Mouse (Mus musculus) right cerebral cortex, postnatal 25 days (tissue): ENCODE results near the gene Khk.
A peak's percentile ranks its signal among the peaks of the same experiment; 100 is the strongest.

Experiments used
- DNase-seq: peaks from one replicate; pipeline ENCODE4 v3.0.0; 2022

Khk gene

GRCm38 (mm10) chr5:30944956-30945781 lies 23.9 kb downstream of the Khk start, which contains the start of gene Cgref1:
Cgref1 (minus strand) TSS chr5:30945591.
- DNase-seq: peak; percentile 77

GRCm38 (mm10) chr5:30948620-30949019 lies 27.4 kb downstream of the Khk start:
- no peak for DNase-seq

DNA sequence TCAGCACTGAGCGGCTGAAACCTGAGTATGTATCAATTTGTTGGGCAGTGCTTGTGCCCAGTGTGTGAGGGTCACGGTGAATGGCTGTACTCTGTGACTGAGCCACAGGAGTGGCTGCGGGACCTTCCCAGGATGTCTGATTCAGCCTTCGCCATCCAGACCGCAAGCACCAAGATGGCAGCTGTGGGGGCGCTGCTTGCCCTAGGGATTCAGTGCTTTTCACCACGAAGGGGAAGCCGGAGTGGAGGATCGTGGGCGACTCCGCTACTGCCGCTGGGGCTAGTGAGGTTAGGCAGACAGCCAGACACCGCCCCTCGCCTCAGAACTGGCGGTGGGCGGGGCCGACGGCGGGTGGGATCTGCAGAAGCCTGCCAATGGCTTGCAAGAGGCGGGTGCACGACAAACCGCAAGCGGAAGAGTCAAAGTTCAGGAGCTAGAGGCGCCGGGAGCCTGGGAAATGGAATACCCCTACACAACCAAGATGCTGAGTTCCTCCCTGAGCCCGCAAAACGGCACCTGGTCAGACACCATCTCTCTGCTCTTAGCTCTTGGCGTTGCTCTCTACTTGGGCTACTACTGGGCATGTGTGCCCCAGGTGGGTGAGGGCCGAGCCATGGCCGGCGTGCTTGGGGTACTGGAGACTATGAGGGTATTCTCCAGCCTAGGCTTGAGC lies 28.6 kb downstream of the Khk start:
- peak; percentile 93 for DNase-seq

DNA sequence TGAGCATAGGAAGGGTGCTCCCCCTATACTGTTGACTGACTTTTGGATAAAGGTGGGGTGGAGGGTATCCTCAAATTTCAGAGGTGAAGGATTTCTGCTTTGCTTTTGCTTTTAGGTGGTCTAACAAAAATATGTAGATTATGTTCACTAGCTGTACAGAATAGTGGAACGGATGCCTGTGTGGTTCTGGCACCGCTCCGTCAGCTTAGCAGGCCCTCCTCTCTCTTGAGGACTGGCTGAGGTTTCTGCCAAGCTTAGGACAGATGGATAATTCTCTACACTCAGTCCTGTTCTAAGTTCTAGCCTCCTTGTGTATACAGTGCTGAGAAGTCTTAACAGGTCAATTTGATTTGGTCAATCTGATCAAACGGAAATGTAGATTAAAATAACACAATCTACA lies 29.2 kb downstream of the Khk start:
- DNase-seq: no peak

GRCm38 (mm10) chr5:30950922-30951321 lies 29.7 kb downstream of the Khk start:
- no peak for DNase-seq

GRCm38 (mm10) chr5:30951706-30952105 lies 30.5 kb downstream of the Khk start:
- no peak for DNase-seq

DNA sequence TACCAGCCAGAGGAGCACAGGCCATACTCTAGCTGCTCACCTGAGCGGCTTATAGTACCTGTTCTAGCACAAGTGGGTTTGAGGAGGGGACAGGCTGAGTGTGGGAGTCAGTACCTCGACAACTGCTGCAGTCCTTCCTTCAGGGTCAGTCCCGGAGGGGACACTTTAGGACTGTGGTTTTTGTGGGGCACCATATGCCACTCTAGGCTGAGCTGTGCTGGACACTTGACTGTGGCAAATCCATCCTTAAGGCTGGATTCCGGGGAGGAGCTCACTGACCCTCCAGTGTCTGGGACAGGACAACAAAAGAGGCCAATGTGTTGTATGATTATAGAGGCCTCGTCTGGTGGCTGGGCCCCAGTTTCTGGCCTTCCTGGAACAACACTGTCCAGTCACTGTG lies 31.3 kb downstream of the Khk start:
- DNase-seq: no peak

DNA sequence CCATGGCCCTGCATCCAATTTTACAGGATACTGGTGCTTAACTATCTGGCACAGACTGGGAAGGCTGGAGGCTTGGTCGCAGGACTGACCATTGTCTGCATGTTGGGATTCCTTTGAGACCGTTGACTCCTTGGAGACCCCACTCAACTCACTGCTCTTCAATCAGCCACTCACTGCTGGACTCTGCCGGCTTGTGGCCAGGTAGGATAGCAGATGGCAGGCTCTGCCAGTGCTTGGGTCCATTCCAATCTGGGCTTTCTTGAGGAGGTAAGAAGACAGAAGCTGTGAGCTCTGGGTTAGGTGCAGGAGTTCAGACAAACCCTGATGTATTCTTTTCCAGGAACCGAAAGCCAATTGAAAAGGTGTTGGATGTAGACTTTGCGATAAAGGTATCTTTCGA lies 32.8 kb downstream of the Khk start:
- DNase-seq: no peak

DNA sequence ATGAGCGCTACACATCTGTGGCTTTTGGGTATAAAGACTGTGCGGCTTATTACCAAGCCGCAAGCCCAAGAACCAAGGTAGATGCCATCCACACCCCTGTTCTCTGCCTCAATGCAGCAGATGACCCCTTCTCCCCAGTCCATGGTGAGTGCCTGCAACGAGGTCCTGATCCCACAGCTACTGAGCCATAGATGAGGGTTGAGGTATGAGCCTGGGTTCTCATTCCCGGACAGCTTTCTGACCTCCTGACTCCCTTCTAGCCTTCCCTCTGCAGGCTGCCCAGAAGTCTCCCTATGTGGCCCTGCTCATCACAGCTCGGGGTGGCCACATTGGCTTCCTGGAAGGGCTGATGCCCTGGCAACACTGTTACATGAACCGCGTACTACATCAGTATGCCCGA lies 33.3 kb downstream of the Khk start:
- no peak for DNase-seq

DNA sequence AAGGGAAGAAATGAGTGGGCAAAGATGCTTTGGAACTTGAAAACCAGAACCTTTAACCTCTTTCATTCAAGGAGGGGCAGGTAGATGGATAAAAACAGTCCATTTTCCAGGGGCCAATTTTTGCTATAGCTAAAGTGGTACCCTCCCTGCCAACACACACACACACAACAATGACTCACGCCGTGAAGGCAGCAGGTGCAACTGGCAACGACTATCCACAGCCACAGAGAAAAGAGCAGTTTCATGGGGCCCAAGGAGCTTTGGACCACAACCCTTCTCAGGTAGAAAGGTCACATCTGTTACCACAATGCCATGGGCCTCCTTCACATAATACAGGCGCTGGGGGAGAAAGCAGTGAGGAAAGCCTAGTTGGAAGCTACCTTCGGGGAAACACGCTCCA lies 34.5 kb downstream of the Khk start:
- no peak for DNase-seq

DNA sequence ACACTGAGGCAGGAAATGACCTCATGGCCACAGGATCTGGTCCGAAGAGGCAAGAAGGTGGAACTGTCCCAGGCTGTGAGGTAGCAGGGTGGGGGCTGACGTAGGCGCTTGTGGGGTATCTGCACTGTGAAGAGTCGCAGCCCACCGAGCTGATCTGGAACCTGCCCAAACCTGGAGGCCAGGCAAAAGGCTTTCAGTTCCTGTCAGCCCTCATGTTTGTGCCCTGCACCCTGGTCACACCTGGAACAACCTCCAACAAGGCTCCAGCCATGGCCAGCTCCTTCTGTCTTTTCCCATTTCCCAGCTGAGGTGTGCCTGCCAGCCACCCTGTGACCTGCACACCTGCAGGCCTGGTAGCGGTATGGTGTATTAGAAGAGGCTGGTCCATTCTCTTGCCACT lies 36.7 kb downstream of the Khk start:
- DNase-seq: no peak

DNA sequence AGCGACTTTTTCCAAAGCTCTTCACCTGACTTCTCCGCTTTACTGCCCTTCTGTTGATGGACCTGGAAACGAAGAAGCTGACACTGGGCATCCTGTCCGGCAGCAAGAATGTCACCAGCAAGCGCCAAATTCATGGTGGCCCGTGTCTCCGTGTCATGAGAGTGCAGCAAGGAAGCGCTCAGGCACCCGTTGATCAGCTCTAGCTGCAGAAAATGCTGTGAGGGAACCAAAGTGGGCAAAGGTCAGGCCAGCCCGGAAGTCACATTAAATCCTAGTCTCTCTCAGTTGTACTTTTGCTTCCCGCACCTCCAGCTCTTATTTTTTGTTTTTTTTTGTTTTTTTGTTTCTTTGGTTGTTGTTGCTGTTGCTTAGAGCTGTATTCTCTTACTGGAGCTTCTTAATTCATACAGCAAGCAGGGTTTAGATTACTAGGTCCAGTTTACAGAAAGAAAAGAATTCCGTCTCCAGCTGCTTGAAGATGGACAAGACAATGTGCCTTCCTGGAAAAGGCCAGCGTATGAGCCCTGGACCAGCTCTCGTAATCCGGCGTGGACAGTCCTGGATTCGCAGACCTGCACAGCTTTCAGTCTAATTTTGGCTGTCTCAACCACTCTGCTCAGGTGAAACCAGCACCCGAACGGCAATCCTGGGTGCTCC lies 38.1 kb downstream of the Khk start:
- DNase-seq: no peak

DNA sequence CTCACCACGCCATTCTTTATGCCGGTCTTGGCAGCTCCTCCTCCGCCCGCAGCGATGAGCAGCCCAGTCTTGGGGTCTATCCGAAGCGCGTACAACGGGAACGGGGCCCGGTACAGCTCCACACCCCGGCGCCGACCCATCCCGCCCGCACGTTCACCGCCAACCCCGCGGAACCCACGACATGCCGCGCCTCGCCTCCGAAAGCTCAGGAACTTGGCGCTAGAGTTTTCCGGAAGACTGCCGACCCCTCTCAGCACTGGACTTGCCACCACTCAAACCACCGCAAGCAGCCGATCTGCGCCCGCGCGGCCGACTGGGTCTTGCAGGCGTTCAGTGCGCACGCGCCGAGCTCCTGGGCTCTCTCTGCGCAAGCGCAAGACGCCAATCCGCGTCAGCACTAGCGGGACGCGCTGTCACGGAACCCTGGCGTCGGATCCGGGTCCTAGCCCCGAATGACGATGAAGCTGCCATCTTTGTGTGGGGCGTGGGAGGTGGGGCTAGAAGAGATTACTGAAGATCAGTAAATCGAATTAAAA lies 38.8 kb downstream of the Khk start, which contains the start of gene Preb:
Preb (minus strand) TSS at position 396 of the 536 bp plus-strand sequence.
- DNase-seq: peak; percentile 99

GRCm38 (mm10) chr5:30960814-30961213 lies 39.6 kb downstream of the Khk start:
- DNase-seq: no peak

DNA sequence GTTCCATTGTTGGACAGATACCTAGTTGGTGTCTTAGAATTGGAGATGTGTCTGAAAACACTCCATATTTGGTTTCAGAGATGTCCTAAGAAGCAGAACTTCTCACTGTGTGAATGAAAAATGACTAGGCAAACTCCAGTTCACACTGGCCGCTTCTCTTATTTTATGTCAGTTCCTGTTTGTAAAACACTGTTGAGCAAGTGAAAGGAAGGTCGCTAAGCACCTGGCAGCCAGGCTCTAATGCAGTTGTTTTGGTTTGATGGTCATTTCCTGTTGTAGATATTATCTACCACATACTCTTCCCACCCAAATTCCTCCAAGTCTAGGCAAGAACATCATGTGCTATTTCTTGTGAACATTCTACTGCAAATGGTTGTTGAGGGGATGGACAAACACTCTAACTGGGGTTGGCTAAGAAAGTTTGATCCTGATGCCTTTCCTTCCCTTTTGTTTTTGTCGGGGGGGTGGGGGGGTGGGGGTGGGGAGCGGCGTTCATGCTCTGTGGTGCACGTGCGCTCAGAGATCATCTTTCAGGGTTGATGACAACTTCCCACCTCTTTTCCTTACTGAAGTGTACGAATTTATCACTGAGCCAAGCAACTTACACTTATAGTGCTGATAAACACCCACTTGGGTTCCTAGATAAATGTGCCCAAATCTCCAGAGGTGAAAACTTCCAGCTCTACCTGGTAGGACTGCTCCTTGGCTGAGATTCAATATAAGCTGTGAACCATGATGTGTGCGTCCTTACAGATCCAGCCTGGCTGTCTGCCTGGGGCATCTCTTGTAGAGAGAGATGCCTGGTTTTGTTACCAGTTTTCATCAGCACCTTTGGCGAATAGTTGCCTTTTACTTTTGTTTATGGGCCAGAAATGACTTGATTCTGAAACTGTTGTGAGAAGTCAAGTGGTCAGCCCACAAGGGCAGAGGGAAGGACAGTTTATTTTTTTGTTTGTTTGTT lies 40.6 kb downstream of the Khk start:
- DNase-seq: no peak

GRCm38 (mm10) chr5:30963916-30964315 lies 42.7 kb downstream of the Khk start:
- DNase-seq: no peak

DNA sequence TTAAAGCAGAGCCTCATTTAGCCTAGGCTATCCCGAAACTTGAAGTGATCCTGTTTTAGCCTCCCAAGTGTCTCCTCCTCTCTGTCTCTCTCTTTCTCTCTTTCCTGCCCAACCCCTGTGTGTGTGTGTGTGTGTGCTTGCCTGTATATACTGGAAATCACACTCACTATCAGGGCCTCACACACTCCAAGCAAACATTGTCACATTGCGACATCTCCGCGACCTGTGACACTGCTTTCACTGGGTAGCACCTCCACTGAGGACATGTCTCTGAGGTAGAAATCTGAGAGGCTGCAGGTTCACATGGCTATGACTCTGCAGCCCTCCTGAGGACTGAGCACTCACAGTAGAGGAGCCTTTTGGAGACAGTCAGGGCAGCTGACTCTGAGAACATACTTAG lies 45.0 kb downstream of the Khk start:
- no peak for DNase-seq

- DNase-seq: no peak
Observed at GRCm38 (mm10) chr5:30968416-30968815, 47.2 kb downstream of the Khk start, which contains the start of gene Tcf23. Tcf23 (plus strand) TSS chr5:30968662.

GRCm38 (mm10) chr5:30969440-30969839 lies 48.2 kb downstream of the Khk start:
- DNase-seq: no peak

- DNase-seq: no peak
Observed at GRCm38 (mm10) chr5:30974870-30975656, 53.8 kb downstream of the Khk start.
